Mouse (Mus musculus) left cerebral cortex, postnatal 25 days (tissue): ENCODE results near the gene Zfyve9. TPM values are rescaled to one million over a fixed set of nuclear protein-coding genes. Genes with fewer than 3 reads are reported as not detected.
"Not testable (repeated sequence)": the region's sequence is repeated elsewhere in the genome, so short reads cannot be mapped to it uniquely, and the experiment has no call there.

Source experiments
- DNase-seq, 2 experiments: peaks; one replicate each; pipeline ENCODE4 v3.0.0; 2022; ENCODE audit warnings: low spot score in 2 of 2, mixed read lengths in 1 of 2
- intact Hi-C: fragments of 180-260 bp; cut with DNase I; formaldehyde crosslinking; loops from one replicate; pipeline ENCODE4 v1.15.1; 2025
- total RNA-seq, 2 experiments: library from RNA; stranded (reverse); gene quantifications; 2 replicates each; pipeline ENCODE4 v1.2.3; 2021

Gene Zfyve9
- total RNA-seq, 2 experiments from 2014 or later: 61.3 to 65.1 TPM

- DNase-seq: no peak
- intact Hi-C loops: no loop called here
Measured at GRCm38 (mm10) chr4:108731582-108731981, 49.0 kb downstream of the Zfyve9 start.

- intact Hi-C loops: no loop called here
- no peak for DNase-seq
Measured at GRCm38 (mm10) chr4:108730450-108730849, 50.1 kb downstream of the Zfyve9 start.

DNA sequence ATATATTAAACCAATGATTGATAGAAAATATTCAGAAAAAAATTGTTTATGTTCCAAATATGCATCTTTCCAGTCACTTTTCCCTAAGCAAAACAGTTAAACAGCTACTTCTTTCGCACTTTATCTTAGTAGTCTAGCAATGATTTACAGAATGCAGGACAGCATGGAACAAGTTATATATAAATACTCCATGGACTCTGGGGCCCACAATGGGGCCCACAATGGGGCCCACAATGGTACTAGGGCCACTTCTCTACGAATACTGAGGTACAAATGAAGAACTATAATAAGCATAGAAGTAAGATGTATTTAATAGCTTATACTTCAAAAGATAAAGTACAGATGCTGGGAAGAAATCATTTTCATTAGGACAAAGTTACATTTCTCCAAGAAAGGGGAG is 56.5 kb downstream of the Zfyve9 start:
- no peak for DNase-seq
- intact Hi-C loops: no loop called here

GRCm38 (mm10) chr4:108721245-108721784 is 59.3 kb downstream of the Zfyve9 start:
- intact Hi-C loops: no loop called here
- DNase-seq: no peak

- intact Hi-C loops: no loop called here
- no peak for DNase-seq
Measured at GRCm38 (mm10) chr4:108719349-108719748, 61.2 kb downstream of the Zfyve9 start, which contains the start of gene 3110021N24Rik. 3110021N24Rik (plus strand) TSS chr4:108719649.

DNA sequence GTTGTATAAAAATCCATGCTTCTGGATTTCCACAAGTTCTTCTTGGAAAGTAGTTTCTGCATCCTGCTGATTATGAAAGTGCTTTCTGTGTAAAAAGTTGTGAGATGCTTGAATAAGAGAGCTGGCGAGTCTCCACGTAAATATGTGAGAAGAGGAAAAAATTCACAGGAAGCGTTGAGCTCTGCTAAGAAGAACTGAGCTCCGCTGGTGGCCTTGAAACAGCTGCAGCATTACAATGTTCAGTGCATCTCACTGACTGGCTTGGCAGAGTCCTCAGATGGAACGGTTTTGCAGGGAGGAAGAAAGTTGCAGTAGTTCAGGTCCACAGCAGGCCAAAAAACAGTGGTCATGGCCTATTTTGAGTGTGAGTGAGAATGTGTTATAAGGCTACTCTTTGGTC is 72.4 kb downstream of the Zfyve9 start:
- intact Hi-C loops: no loop called here
- DNase-seq: peak in 1 of 2 experiments; percentile 19

DNA sequence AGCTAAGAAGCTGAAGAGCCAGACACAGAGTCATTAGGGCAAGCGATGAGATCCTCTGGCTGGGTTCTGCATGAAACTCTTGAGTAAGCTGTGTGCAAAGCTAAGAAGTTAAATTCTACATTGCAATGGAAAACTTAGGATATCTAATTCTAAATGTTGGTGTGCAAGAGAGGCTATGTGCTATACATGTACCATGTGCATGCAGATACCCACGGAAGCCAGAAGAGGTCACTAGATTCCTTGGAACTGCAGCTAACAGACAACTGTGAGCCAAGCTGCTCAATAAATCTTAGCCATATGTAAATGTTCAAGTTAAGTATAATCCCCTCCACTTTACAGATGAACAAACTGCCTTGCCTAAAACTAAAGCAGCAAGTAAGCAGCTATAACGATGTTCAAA is 83.7 kb downstream of the Zfyve9 start:
- DNase-seq: peak in 1 of 2 experiments; percentile 5

GRCm38 (mm10) chr4:108691469-108691868 is 89.1 kb downstream of the Zfyve9 start:
- intact Hi-C loops: no loop called here
- no peak for DNase-seq

More for the DNA sequence above, 83.7 kb downstream of the Zfyve9 start:
- intact Hi-C loops: no loop called here

GRCm38 (mm10) chr4:108690479-108690878 is 90.1 kb downstream of the Zfyve9 start:
- intact Hi-C loops: no loop called here
- no peak for DNase-seq

GRCm38 (mm10) chr4:108687098-108687497 is 93.5 kb downstream of the Zfyve9 start:
- intact Hi-C loops, DNase-seq: not testable (repeated sequence)

- no peak for DNase-seq
- intact Hi-C loops: no loop called here
Measured at GRCm38 (mm10) chr4:108686156-108686555, 94.4 kb downstream of the Zfyve9 start.

DNA sequence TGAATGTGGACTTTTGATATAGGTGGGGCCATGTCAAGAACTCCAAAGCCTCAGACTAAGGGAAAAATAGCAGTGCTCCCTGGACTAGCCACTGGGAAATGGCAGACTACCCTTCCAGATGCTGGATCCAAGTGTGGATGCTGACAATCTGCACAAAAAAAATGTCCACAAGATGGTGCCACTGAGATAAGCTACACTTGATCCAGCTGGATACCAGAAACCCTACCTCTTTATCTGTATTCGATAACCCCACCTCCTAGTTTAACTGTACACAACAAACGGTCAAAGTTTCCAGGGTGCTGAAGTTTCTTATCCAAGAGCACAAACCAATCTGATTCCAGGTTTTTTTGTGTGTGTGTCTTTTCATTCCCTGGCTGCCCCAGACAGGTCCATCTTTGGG is 116.2 kb downstream of the Zfyve9 start:
- no peak for DNase-seq
- intact Hi-C loops: no loop called here

- intact Hi-C loops: no loop called here
- no peak for DNase-seq
Measured at GRCm38 (mm10) chr4:108638752-108639151, 141.8 kb downstream of the Zfyve9 start.

GRCm38 (mm10) chr4:108637721-108638120 is 142.9 kb downstream of the Zfyve9 start:
- intact Hi-C loops: no loop called here
- no peak for DNase-seq

DNA sequence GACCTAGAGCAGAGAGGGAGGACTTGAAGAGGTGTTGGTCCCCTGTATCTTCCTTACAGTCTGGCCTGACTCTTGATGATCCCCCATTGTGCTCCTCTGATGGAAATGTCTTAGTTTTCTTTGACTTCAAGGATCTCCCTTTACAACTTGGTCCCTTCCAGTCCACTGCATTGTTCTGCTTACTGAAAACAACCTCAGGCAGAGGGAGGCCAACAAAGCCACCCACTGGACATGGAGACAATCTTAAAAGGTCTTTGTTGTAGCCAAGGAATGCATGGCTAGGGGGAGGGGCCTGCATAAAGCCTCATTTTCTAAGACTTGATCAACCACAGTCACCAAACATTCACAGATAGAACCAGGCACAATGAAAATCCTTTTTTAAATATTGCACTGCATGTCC is 145.5 kb downstream of the Zfyve9 start:
- intact Hi-C loops: no loop called here
- DNase-seq: no peak

DNA sequence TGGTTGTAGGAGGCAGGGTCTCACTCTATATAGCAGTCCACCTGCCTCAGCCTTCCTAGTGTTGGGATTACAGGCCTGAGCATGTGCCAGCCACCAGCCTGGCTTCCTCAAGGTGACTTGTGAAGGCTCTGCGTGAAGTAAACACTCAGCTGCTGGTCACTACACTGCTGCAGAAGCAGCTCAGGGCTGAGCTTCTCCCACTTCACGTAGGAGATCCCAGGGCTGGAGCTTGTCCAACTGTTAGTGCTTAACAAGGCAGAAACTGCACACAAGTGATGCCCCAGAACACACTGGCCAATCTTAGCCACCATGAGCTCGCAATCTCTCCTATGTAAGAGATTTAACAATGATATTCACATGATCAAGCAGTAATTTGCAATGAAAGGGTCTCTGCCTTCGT is 145.9 kb downstream of the Zfyve9 start:
- intact Hi-C loops: no loop called here
- DNase-seq: no peak

DNA sequence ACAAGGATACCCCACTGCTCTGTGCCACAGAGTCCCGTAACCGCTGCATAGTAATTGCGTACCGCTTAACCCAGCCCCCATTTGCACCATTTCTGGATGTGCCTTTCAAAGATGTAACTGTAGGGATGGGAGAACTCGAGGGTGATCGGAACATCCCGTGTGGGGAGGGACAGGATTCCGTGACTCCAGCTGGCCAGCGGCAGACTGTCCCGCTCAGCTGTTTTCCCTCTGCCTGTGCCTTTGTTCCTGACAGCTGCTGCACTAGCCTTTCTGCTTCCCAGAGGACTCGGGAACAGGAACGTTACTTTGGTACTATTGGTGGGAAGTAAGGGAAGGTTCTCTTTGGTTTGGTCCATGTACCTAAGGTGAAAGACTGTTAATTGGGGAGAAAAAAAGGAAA is 146.9 kb downstream of the Zfyve9 start:
- intact Hi-C loops: no loop called here
- no peak for DNase-seq

DNA sequence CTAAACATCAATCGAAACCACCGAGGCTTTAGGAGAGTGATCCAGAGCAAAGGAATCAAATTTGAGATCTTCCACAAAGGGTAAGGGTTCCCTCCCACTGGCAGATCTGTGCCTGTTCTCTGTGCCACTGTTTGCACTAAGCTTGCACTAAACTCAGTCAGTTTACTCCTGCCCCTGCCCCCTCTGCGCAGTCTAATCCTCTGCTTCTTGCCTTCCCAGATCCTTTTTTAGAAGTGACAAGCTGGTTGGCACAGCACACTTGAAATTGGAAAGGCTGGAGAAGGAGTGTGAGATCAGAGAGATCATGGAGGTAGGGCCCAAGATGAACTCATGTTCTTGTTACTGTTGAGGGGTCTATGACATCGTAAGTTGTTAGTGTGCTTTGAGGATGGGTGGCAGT is 149.0 kb downstream of the Zfyve9 start:
- DNase-seq: peak in 1 of 2 experiments; percentile 58
- intact Hi-C loops: no loop called here

GRCm38 (mm10) chr4:108630096-108630495 is 150.5 kb downstream of the Zfyve9 start:
- intact Hi-C loops: no loop called here
- no peak for DNase-seq

GRCm38 (mm10) chr4:108629363-108629880 is 151.2 kb downstream of the Zfyve9 start:
- DNase-seq: no peak
- intact Hi-C loops: no loop called here

DNA sequence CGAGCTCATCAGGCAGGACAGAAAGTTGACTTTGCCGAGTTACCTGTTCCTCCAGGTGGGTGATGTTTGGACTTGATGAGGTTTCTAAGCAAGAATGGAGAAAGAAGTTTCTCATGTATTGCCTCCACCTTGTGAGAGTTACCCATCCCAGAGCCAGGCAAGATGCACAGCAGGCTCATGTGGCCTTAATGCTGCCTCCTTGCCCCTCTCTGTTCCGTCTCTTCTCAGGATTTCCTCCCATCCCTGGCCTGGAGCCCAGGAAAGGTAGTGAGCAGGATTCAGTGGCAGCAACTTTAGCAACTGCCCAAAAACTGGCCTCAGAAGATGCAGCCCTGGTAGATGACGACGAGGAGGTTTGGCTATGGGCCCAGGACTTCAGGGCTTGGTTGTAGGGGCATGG is 153.5 kb downstream of the Zfyve9 start:
- intact Hi-C loops: no loop called here
- no peak for DNase-seq

DNA sequence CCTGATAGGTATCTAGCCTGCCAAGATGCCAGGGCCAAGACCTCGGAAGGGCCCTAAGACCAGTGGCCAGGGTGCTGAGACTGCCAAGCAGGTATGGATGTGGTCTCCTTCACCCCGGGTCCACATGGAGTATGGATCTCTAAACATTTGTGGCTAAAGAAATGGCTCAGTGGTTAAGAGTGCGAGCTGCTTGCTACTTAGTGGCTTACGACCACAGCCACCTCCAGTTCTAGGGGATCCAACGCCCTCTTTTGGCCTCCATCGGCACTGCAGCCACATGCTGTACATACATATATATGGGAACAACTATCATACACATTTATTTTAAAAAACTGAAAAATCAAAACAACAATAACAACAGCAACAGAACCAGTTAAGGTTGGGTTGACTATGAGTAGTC is 159.1 kb downstream of the Zfyve9 start:
- DNase-seq: no peak
- intact Hi-C loops: no loop called here
